Mouse (Mus musculus) liver, embryonic 13.5 days (tissue): Measurements from ENCODE around the gene Tagln. TPM values are rescaled to one million over a fixed set of nuclear protein-coding genes. Genes with fewer than 3 reads are reported as not detected.

Experiments used
- ATAC-seq: fragments of 200-750 bp; cut with Nextera tagmentation; 2 replicates; pipeline ENCODE4 v1.8.0; 2017; ENCODE audit warnings: low read depth, mild to moderate bottlenecking, moderate number of reproducible peaks, moderate library complexity
- DNase-seq: peaks from one replicate; pipeline ENCODE4 v3.0.0; 2022
- H3K27ac ChIP-seq: fragments of 300-500 bp; sonication (generic); 2 replicates; pipeline ENCODE4 v1.5.1; 2015; ENCODE audit warnings: moderate library complexity, mild to moderate bottlenecking, inconsistent platforms
- H3K27me3 ChIP-seq: fragments of 300-500 bp; sonication (generic); 2 replicates; pipeline ENCODE4 v1.6.1; 2015; ENCODE audit warnings: mild to moderate bottlenecking, inconsistent platforms
- H3K36me3 ChIP-seq: fragments of 300-500 bp; sonication (generic); 2 replicates; pipeline ENCODE4 v1.6.1; 2015; ENCODE audit warnings: mild to moderate bottlenecking, inconsistent platforms
- H3K4me1 ChIP-seq: fragments of 300-500 bp; sonication (generic); replicated peaks from 2 replicates; pipeline ENCODE4 v1.6.1; 2015; ENCODE audit warnings: inconsistent platforms
- H3K4me2 ChIP-seq: fragments of 300-500 bp; sonication (generic); 2 replicates; pipeline ENCODE4 v1.6.1; 2015; ENCODE audit warnings: inconsistent platforms, mild to moderate bottlenecking, moderate library complexity
- H3K4me3 ChIP-seq: fragments of 300-500 bp; sonication (generic); replicated peaks from 2 replicates; pipeline ENCODE4 v1.5.1; 2015; ENCODE audit warnings: mild to moderate bottlenecking, inconsistent platforms
- H3K9ac ChIP-seq: fragments of 300-500 bp; sonication (generic); 2 replicates; pipeline ENCODE4 v1.6.1; 2015; ENCODE audit warnings: mild to moderate bottlenecking, inconsistent platforms
- H3K9me3 ChIP-seq: fragments of 300-500 bp; sonication (generic); replicated peaks from 2 replicates; pipeline ENCODE4 v1.6.1; 2016; ENCODE audit warnings: inconsistent platforms
- WGBS: fragments of 180-500 bp; shearing (Covaris S2); methylation state at CpG from one replicate; pipeline ENCODE4 v1.1.7; 2015; ENCODE audit not compliant: insufficient replicate concordance; 5-methylcytosine and 5-hydroxymethylcytosine counted together
- polyA plus RNA-seq: library from polyadenylated mRNA; unstranded; fragments of >200 nt; fragmentation: Nextera tagmentation; extraction: Ambion mirVana; gene quantifications from 2 replicates; pipeline ENCODE4 v1.2.1, GENCODE M21; 2015

The Tagln gene
- polyA plus RNA-seq, 1 experiment from 2014 or later = 7.5 TPM

DNA sequence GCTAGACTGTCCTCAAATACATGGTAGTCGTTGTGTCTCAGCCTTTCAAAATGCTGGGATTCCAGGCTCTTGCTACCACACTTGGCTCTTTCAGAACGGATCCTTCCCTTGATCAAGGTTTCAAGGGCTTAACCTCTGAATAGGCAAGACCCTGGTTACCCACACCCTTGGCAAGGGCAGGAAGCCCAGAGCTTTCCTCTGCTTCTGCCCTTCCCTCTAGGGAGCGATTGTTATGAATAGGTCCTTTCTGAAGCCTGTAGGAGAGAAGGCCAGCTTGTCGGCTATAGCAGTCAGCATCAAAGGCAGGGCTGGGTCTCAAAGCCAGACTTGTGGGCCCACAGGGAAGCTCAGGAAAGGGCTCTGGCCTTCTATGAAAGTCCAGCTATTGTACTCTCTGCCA, 23.0 kb upstream of the Tagln start:
- H3K4me3 ChIP-seq = no peak overlapping the region
- no peak overlapping the region for H3K4me2 ChIP-seq
- no peak overlapping the region for H3K27ac ChIP-seq
- ATAC-seq = no peak
- H3K9ac ChIP-seq = no peak overlapping the region
- no peaks in the 10 kb centered on the region for H3K9me3 ChIP-seq
- no peak for DNase-seq
- H3K4me1 ChIP-seq = peaks cover 31% of the 10 kb centered on the region
- peaks cover 38% of the 10 kb centered on the region for H3K36me3 ChIP-seq
- 79% methylated on average over 4 of the region's 4 CpGs for WGBS
- H3K27me3 ChIP-seq = no peaks in the 10 kb centered on the region

GRCm38 (mm10) chr9:45958023-45958670, 22.3 kb upstream of the Tagln start:
- 68% methylated on average over 7 of the region's 7 CpGs for WGBS
- H3K4me3 ChIP-seq = no peak overlapping the region
- H3K27ac ChIP-seq = no peak overlapping the region
- no peak for ATAC-seq
- H3K4me2 ChIP-seq = no peak overlapping the region
- H3K4me1 ChIP-seq = peaks cover 38% of the 10 kb centered on the region
- peaks cover 31% of the 10 kb centered on the region for H3K36me3 ChIP-seq
- no peak overlapping the region for H3K9ac ChIP-seq
- H3K27me3 ChIP-seq = no peaks in the 10 kb centered on the region
- H3K9me3 ChIP-seq = no peaks in the 10 kb centered on the region
- DNase-seq = no peak

- peak; percentile 77 for DNase-seq
- Histone ChIP-seq H3K9ac (peak within 1 kb of the TSS; percentile 97), H3K9me3 (no peaks in the 10 kb centered on the region), H3K4me1 (peaks cover 41% of the 10 kb centered on the region), H3K36me3 (peaks cover 27% of the 10 kb centered on the region), H3K27ac (peak within 1 kb of the TSS; percentile 91), H3K4me3 (peak within 1 kb of the TSS; percentile 88), H3K27me3 (no peaks in the 10 kb centered on the region), H3K4me2 (peak within 1 kb of the TSS; percentile 91)
- ATAC-seq = peak; percentile 93
- WGBS = 1% methylated on average over 48 of the region's 48 CpGs
Measured at GRCm38 (mm10) chr9:45955107-45955963, 19.5 kb upstream of the Tagln start, which contains the start of gene Sidt2. Sidt2 (minus strand) TSS chr9:45955258.

- no peaks in the 10 kb centered on the region for H3K27me3 ChIP-seq
- WGBS = under 1% methylated on average over 63 of the region's 63 CpGs
- ATAC-seq = peak; percentile 72
Measured at GRCm38 (mm10) chr9:45954294-45955106, 18.6 kb upstream of the Tagln start.

DNA sequence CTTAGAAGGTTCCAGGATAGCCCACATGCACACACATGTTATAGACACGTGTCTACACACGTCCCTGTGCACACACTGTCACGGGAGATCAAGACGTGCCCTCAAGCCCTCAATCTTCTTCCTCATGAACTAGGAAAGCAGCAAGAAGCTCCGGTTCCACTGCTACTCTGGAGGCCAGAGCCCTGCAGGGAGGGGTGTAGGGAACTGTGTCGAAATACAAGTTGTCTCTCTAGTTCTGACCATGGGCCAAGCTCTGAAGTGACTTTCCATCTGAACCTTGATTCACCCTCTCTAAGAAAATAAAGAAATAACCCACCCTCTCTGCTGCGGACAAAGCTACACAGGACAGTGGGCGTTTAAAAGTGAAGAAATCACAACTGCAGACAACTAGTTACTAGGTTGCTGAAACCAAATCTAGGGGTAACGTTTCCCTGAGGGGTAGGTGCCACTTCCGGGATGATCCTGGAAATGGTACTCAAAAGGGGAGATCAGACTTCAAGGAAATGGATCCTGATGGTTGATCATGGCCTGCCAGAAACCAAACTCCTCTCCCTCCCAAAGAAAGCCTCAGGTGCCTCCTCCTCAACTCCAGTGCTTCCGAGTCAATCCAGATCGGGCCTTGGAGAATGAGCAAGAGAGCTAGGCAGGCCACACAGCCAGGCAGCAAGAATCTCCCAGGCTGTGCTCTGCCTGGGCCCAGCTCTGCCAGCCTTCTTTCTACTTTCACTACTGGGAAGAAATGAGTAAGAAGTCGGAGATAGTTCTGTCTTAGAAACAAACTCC, 17.8 kb upstream of the Tagln start:
- ATAC-seq (no peak), DNase-seq (no peak)
- Histone ChIP-seq H3K4me1 (peaks cover 29% of the 10 kb centered on the region), H3K27ac (peak overlapping the region; percentile 91), H3K36me3 (peaks cover 38% of the 10 kb centered on the region), H3K4me2 (peak overlapping the region; percentile 91), H3K9ac (peak overlapping the region; percentile 97), H3K9me3 (no peaks in the 10 kb centered on the region), H3K4me3 (peak overlapping the region; percentile 88), H3K27me3 (no peaks in the 10 kb centered on the region)
- WGBS = 58% methylated on average over 13 of the region's 13 CpGs

More at GRCm38 (mm10) chr9:45954294-45955106, 18.6 kb upstream of the Tagln start:
- DNase-seq = peak; percentile 52
- no peaks in the 10 kb centered on the region for H3K9me3 ChIP-seq
- peak overlapping the region; percentile 97 for H3K9ac ChIP-seq
- peaks cover 30% of the 10 kb centered on the region for H3K36me3 ChIP-seq
- H3K4me1 ChIP-seq = peaks cover 34% of the 10 kb centered on the region
- peak overlapping the region; percentile 88 for H3K4me3 ChIP-seq
- H3K4me2 ChIP-seq = peak overlapping the region; percentile 91
- peak overlapping the region; percentile 91 for H3K27ac ChIP-seq

DNA sequence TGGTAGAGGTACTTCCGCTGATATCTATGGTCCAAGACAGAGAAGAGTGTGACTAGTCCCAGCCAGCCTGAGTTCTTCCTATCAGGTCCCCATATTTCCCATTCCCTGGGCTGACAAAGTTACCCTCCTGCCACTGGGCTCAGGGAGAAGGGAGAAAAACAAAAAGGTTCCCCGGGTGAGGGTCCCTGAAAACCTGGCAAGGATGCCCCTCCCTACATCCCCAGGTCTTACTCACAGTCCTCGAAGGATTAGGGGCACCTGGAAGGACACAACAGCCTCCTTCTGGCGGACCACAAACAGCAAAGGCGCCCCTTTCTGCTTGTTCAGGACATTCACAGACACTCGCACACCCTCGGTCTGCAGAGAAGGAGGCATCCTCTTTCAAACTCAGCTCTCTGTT, 17.0 kb upstream of the Tagln start:
- ATAC-seq (no peak), DNase-seq (no peak)
- peak overlapping the region; percentile 4; the same call in 1 of the 2 replicates for H3K27ac ChIP-seq
- H3K27me3 ChIP-seq = no peaks in the 10 kb centered on the region
- H3K4me1 ChIP-seq = peaks cover 28% of the 10 kb centered on the region
- H3K4me3 ChIP-seq = peak overlapping the region; percentile 88
- H3K4me2 ChIP-seq = peak overlapping the region; percentile 91
- H3K36me3 ChIP-seq = peaks cover 47% of the 10 kb centered on the region
- 80% methylated on average over 7 of the region's 7 CpGs for WGBS
- H3K9ac ChIP-seq = peak overlapping the region; percentile 97; the same call in 1 of the 2 replicates
- no peaks in the 10 kb centered on the region for H3K9me3 ChIP-seq

DNA sequence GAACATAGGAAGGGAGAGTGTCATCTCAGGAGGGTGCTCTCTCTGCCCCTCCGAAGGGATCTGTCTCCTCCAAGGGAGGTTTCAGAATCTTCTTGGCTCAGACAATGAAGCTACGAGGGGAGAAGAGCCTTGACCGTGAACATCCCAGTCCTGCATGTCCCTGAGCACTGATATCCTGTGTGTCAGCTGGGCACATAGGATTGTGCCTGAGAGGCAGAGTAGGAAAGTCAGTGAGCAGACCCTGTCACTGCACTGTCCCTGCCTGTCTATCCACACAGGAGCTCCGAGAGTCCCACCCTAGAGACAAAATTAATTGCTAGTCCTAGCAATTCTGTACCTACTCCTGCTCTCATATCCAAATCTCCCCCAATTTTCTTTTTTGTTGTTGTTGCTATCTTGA, 16.2 kb upstream of the Tagln start:
- Histone ChIP-seq H3K9me3 (no peaks in the 10 kb centered on the region), H3K4me2 (no peak overlapping the region), H3K4me3 (no peak overlapping the region), H3K9ac (no peak overlapping the region), H3K36me3 (peaks cover 55% of the 10 kb centered on the region), H3K27ac (no peak overlapping the region), H3K27me3 (no peaks in the 10 kb centered on the region), H3K4me1 (peaks cover 28% of the 10 kb centered on the region)
- WGBS = 87% methylated on average over 4 of the region's 4 CpGs
- ATAC-seq (no peak), DNase-seq (no peak)

GRCm38 (mm10) chr9:45946872-45947183, 11.0 kb upstream of the Tagln start:
- no peak overlapping the region for H3K4me2 ChIP-seq
- no peak overlapping the region for H3K4me3 ChIP-seq
- 0 out of 2 replicates have a peak, but pooled peaks cover 6% of the 10 kb centered on the region for H3K9me3 ChIP-seq
- no peak overlapping the region for H3K27ac ChIP-seq
- peaks cover 43% of the 10 kb centered on the region for H3K4me1 ChIP-seq
- 74% methylated on average over 10 of the region's 10 CpGs for WGBS
- H3K36me3 ChIP-seq = peaks cover 98% of the 10 kb centered on the region
- H3K9ac ChIP-seq = no peak overlapping the region
- no peak for DNase-seq
- H3K27me3 ChIP-seq = no peaks in the 10 kb centered on the region
- ATAC-seq = no peak

DNA sequence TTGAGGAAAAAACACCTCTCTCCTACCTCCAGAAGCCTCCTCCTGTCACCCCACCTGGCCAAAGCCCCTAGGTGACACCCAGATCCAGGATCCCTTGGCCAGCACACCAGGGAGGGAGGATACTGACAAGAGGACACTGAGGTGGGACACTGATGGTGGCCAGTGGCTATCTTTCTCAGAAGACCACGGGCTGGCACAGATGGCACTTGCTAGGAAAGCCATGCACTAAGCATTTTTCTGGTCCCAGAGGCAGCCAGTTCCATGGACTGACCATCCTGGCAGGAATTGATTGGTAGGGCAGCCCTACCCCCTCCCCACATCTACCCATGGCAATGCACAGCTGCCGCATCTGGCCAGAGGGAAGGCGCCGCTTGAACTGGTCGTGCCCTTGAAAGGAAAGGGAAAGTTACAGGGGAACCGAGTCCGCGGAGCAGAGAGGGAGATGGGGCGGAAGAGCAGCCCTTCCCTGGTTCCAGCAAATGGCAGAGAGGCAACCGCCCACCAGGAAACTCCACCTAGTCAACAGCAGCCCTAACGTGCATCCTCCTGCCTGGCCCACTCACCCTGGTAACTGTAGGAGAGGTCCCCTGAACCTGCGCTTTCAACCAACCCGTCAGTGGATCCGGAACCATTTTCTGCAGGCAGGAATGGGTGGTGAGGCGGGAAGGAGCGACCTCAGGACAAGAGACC, 10.5 kb upstream of the Tagln start:
- no peaks in the 10 kb centered on the region for H3K27me3 ChIP-seq

GRCm38 (mm10) chr9:45945721-45946120, 9.9 kb upstream of the Tagln start:
- Histone ChIP-seq H3K9ac (no peak overlapping the region), H3K4me1 (peaks cover 52% of the 10 kb centered on the region), H3K9me3 (0 out of 2 replicates have a peak, but pooled peaks cover 6% of the 10 kb centered on the region), H3K36me3 (peaks cover 100% of the 10 kb centered on the region), H3K4me2 (no peak overlapping the region), H3K4me3 (no peak overlapping the region), H3K27me3 (no peaks in the 10 kb centered on the region), H3K27ac (no peak overlapping the region)
- 82% methylated on average over 13 of the region's 13 CpGs for WGBS
- DNase-seq (no peak), ATAC-seq (no peak)

More for the DNA sequence above, 10.5 kb upstream of the Tagln start:
- Histone ChIP-seq H3K4me1 (peaks cover 48% of the 10 kb centered on the region), H3K36me3 (peaks cover 98% of the 10 kb centered on the region), H3K4me3 (no peak overlapping the region), H3K9me3 (0 out of 2 replicates have a peak, but pooled peaks cover 6% of the 10 kb centered on the region), H3K4me2 (no peak overlapping the region), H3K27ac (no peak overlapping the region), H3K9ac (no peak overlapping the region)
- WGBS = 86% methylated on average over 16 of the region's 16 CpGs
- ATAC-seq (no peak), DNase-seq (no peak)
